Mouse (Mus musculus): ENCODE measurements around the gene Pus10.

- no peak for TF ChIP-seq GATA1 (IDR thresholded peaks at IDR 0.05; ENCODE audit: low read length)
- no peak for TF ChIP-seq TAL1 (IDR thresholded peaks at IDR 0.05; ENCODE audit: low read length)
Measured at GRCm38 (mm10) chr11:23618995-23619394, 46.5 kb upstream of the Pus10 start.

Data from erythroblast, embryonic 14.5 days (primary cell).